Comparison of ENCODE assay signal across 10 mouse cellular contexts in genomic region chr4:148676961-148677637, GRCm38 (mm10). TPM values are rescaled to one million over a fixed set of nuclear protein-coding genes. Genes with fewer than 3 reads are reported as not detected.
DNase-seq lines count a peak whose midpoint lies in the region; ATAC-seq and TF ChIP-seq lines count a peak whose summit lies in the region.
"Had no signal": no experiment of that assay in that cellular context is flagged by ENCODE, and none has a peak within 500 bp of the region (broad histone marks: within the 10 kb centered on the region; RNA-seq: fewer than 3 reads in every experiment).

No protein-coding gene starts in this region.

- H3K4me1 ChIP-seq in heart, embryonic 10.5 days, result peaks cover 41% of the 10 kb centered on the region
- peaks cover 49% of the 10 kb centered on the region for H3K4me1 ChIP-seq in kidney, embryonic 15.5 days
- H3K4me1 ChIP-seq in stomach, postnatal 0 days (replicated peaks; ENCODE audit: control insufficient read depth, insufficient read depth), result peaks cover 2% of the 10 kb centered on the region; the same call in 1 of the 2 replicates

- ATAC-seq in kidney, embryonic 15.5 days (replicated peaks; ENCODE audit: low FRiP score), result peak; percentile 49
- no peak for ATAC-seq in stomach, postnatal 0 days (ENCODE audit: low FRiP score, low TSS enrichment)

- H3K27ac ChIP-seq in heart, embryonic 10.5 days, result peak overlapping the region; percentile 79; the same call in 1 of the 2 replicates
- peak overlapping the region; percentile 82 for H3K27ac ChIP-seq in kidney, embryonic 15.5 days
- no peak overlapping the region for H3K27ac ChIP-seq in stomach, postnatal 0 days (replicated peaks)
- H3K27ac ChIP-seq: liver, embryonic 15.5 days had no signal

- peak overlapping the region; percentile 30 for H3K4me2 ChIP-seq in kidney, embryonic 15.5 days
- no peak overlapping the region for H3K4me2 ChIP-seq in stomach, postnatal 0 days (replicated peaks; ENCODE audit: low read depth)
- H3K4me2 ChIP-seq: liver, embryonic 15.5 days had no signal

- no peak for DNase-seq in heart, embryonic 10.5 days (ENCODE audit: low spot score)
- DNase-seq in heart, adult 18-20 months, result no peak
- DNase-seq in retina, postnatal 1 day, result peak; percentile 32
- DNase-seq in retina, embryonic 14.5 days (ENCODE audit: low spot score), result no peak
- no peak for DNase-seq in stomach, postnatal 0 days (ENCODE audit: low spot score)
- no peak for DNase-seq in left cerebral cortex, adult 11 months (ENCODE audit: low spot score)
- DNase-seq in frontal cortex, postnatal 10 days (ENCODE audit: low spot score in 2 of 2), result no peak

- no peaks in the 10 kb centered on the region for H3K9me3 ChIP-seq in heart, embryonic 10.5 days
- no peaks in the 10 kb centered on the region for H3K9me3 ChIP-seq in kidney, embryonic 15.5 days (replicated peaks)
- H3K9me3 ChIP-seq in stomach, postnatal 0 days (ENCODE audit: control insufficient read depth, low read length), result no peaks in the 10 kb centered on the region
- H3K9me3 ChIP-seq: liver, embryonic 15.5 days had no signal

- 48% methylated on average over 20 of the region's 20 CpGs for WGBS in heart, embryonic 10.5 days
- 20% methylated on average over 20 of the region's 20 CpGs for WGBS in kidney, embryonic 15.5 days
- WGBS in stomach, postnatal 0 days, result 44% methylated on average over 20 of the region's 20 CpGs

- no peaks in the 10 kb centered on the region for H3K36me3 ChIP-seq in heart, embryonic 10.5 days
- H3K36me3 ChIP-seq in kidney, embryonic 15.5 days, result no peaks in the 10 kb centered on the region
- no peaks in the 10 kb centered on the region for H3K36me3 ChIP-seq in stomach, postnatal 0 days (ENCODE audit: control insufficient read depth, insufficient read depth, low read length)
- H3K36me3 ChIP-seq: liver, embryonic 15.5 days had no signal

- H3K4me3 ChIP-seq in heart, embryonic 10.5 days, result no peak overlapping the region
- H3K4me3 ChIP-seq in kidney, embryonic 15.5 days (replicated peaks), result no peak overlapping the region
- H3K4me3 ChIP-seq in stomach, postnatal 0 days (ENCODE audit: low read depth, low read length), result no peak overlapping the region
- H3K4me3 ChIP-seq: erythroblast, embryonic 14.5 days; liver, embryonic 15.5 days had no signal

- no peak for TF ChIP-seq EP300 in stomach, postnatal 0 days (optimal IDR thresholded peaks at IDR 0.05)

- H3K27me3 ChIP-seq in heart, embryonic 10.5 days (ENCODE audit: insufficient read depth, poor library complexity, severe bottlenecking), result no peaks in the 10 kb centered on the region; the same call in 1 of the 2 replicates
- H3K27me3 ChIP-seq in kidney, embryonic 15.5 days, result no peaks in the 10 kb centered on the region
- H3K27me3 ChIP-seq in stomach, postnatal 0 days (ENCODE audit: control insufficient read depth, insufficient read depth, low read length), result no peaks in the 10 kb centered on the region

- no peak overlapping the region for H3K9ac ChIP-seq in kidney, embryonic 15.5 days
- H3K9ac ChIP-seq in stomach, postnatal 0 days (ENCODE audit: low read length), result no peak overlapping the region
- H3K9ac ChIP-seq: liver, embryonic 15.5 days had no signal

- TF ChIP-seq CTCF in stomach, postnatal 0 days (IDR thresholded peaks at IDR 0.05; ENCODE audit: low read depth), result peak; percentile 33

RNA-seq across cellular contexts. Expression of gene Gm572, which starts 34.0 kb away (rescaled TPM):
- not detected in 2 replicates for polyA plus RNA-seq in heart, embryonic 10.5 days (2016; fragmentation: Nextera tagmentation; extraction: Ambion mirVana)
- 1 to 10 TPM; 5.8 to 6.1 TPM for total RNA-seq in heart, adult 18-20 months (2021)
- not detected in 2 replicates for polyA plus RNA-seq in kidney, embryonic 15.5 days (2015; fragmentation: Nextera tagmentation; extraction: Ambion mirVana)
- polyA plus RNA-seq in stomach, postnatal 0 days (2015; fragmentation: Nextera tagmentation; extraction: Ambion mirVana), result 0.10 and 0.16 TPM in 2 replicates
- polyA plus RNA-seq: erythroblast, embryonic 14.5 days; liver, embryonic 15.5 days had no signal

RNA-seq across cellular contexts. Expression of gene Tardbp, which starts 50.3 kb away (rescaled TPM):
- 238 and 301 TPM in 2 replicates for polyA plus RNA-seq in heart, embryonic 10.5 days (2016; fragmentation: Nextera tagmentation; extraction: Ambion mirVana)
- total RNA-seq in heart, adult 18-20 months (2021), result 100 to 1,000 TPM; 125 to 126 TPM
- 360 and 392 TPM in 2 replicates for polyA plus RNA-seq in kidney, embryonic 15.5 days (2015; fragmentation: Nextera tagmentation; extraction: Ambion mirVana)
- polyA plus RNA-seq in stomach, postnatal 0 days (2015; fragmentation: Nextera tagmentation; extraction: Ambion mirVana), result 99.8 and 106 TPM in 2 replicates
